Mouse (Mus musculus): ENCODE measurements at regions not wholly inside any gene's neighbourhood (a gene's known extent, or its start where the extent isn't known, plus 50 kb on each side); places are given as distances from the start of the nearest gene placed in this dataset.

- whole genome bisulfite sequencing, result 70% methylated on average over 3 of the region's 3 CpGs
- no peak for DNase-seq
- no peaks in the 10 kb centered on the region for H3K4me1 ChIP-seq (ENCODE audit: control insufficient read depth, insufficient read depth, low read length)
- intact Hi-C loops (cut with DNase I), result no loop called here
- TF ChIP-seq CTCF (IDR thresholded peaks at IDR 0.05) (no peak), EP300 (IDR thresholded peaks at IDR 0.05; ENCODE audit: insufficient read depth, low read depth, low read length) (no peak), POLR2A (IDR thresholded peaks at IDR 0.05; ENCODE audit: insufficient read depth, low read depth, low read length) (no peak)
- H3K79me2 ChIP-seq (replicated peaks; ENCODE audit: control insufficient read depth, insufficient read depth, low read length), result no peaks in the 10 kb centered on the region
- H3K4me3 ChIP-seq, result no peak overlapping the region
- no peak overlapping the region for H3K27ac ChIP-seq
- H3K36me3 ChIP-seq (ENCODE audit: control insufficient read depth, insufficient read depth, low read length), result no peaks in the 10 kb centered on the region
- no peaks in the 10 kb centered on the region for H3K27me3 ChIP-seq (ENCODE audit: control insufficient read depth, insufficient read depth, low read length)
- no peak overlapping the region for H3K9ac ChIP-seq (ENCODE audit: low read depth, low read length)
Measured at GRCm38 (mm10) chr9:86224530-86224929, 240.2 kb downstream of the Ube2cbp start.

- intact Hi-C loops (cut with DNase I), result no loop called here
- DNase-seq, result no peak
- 63% methylated on average over 7 of the region's 7 CpGs for WGBS
- TF ChIP-seq EP300 (IDR thresholded peaks at IDR 0.05; ENCODE audit: insufficient read depth, low read depth, low read length) (no peak), CTCF (IDR thresholded peaks at IDR 0.05) (no peak), POLR2A (IDR thresholded peaks at IDR 0.05; ENCODE audit: insufficient read depth, low read depth, low read length) (no peak)
- no peaks in the 10 kb centered on the region for H3K4me1 ChIP-seq (ENCODE audit: control insufficient read depth, insufficient read depth, low read length)
- H3K79me2 ChIP-seq (replicated peaks; ENCODE audit: control insufficient read depth, insufficient read depth, low read length), result no peaks in the 10 kb centered on the region
- H3K9ac ChIP-seq (ENCODE audit: low read depth, low read length), result no peak overlapping the region
- no peaks in the 10 kb centered on the region for H3K36me3 ChIP-seq (ENCODE audit: control insufficient read depth, insufficient read depth, low read length)
- H3K27ac ChIP-seq, result no peak overlapping the region
- H3K27me3 ChIP-seq (ENCODE audit: control insufficient read depth, insufficient read depth, low read length), result no peaks in the 10 kb centered on the region
- H3K4me3 ChIP-seq, result no peak overlapping the region
Measured at GRCm38 (mm10) chr9:86230673-86231350, 233.9 kb downstream of the Ube2cbp start.

- no peak overlapping the region for H3K27ac ChIP-seq
- no peak for DNase-seq
- H3K79me2 ChIP-seq (replicated peaks; ENCODE audit: control insufficient read depth, insufficient read depth, low read length), result no peaks in the 10 kb centered on the region
- H3K4me1 ChIP-seq (ENCODE audit: control insufficient read depth, insufficient read depth, low read length), result no peaks in the 10 kb centered on the region
- 85% methylated on average over 5 of the region's 5 CpGs for WGBS
- intact Hi-C loops (cut with DNase I), result no loop called here
- H3K36me3 ChIP-seq (ENCODE audit: control insufficient read depth, insufficient read depth, low read length), result no peaks in the 10 kb centered on the region
- H3K4me3 ChIP-seq, result no peak overlapping the region
- TF ChIP-seq POLR2A (IDR thresholded peaks at IDR 0.05; ENCODE audit: insufficient read depth, low read depth, low read length) (no peak), EP300 (IDR thresholded peaks at IDR 0.05; ENCODE audit: insufficient read depth, low read depth, low read length) (no peak), CTCF (IDR thresholded peaks at IDR 0.05) (no peak)
- no peaks in the 10 kb centered on the region for H3K27me3 ChIP-seq (ENCODE audit: control insufficient read depth, insufficient read depth, low read length)
- no peak overlapping the region for H3K9ac ChIP-seq (ENCODE audit: low read depth, low read length)
Measured at GRCm38 (mm10) chr9:86231692-86232091, 233.1 kb downstream of the Ube2cbp start.

- 89% methylated on average over 1 of the region's 1 CpGs for WGBS
- TF ChIP-seq POLR2A (IDR thresholded peaks at IDR 0.05; ENCODE audit: insufficient read depth, low read depth, low read length), result no peak
- TF ChIP-seq CTCF (IDR thresholded peaks at IDR 0.05), result no peak
- TF ChIP-seq EP300 (IDR thresholded peaks at IDR 0.05; ENCODE audit: insufficient read depth, low read depth, low read length), result no peak
- intact Hi-C loops (cut with DNase I), result no loop called here
Measured at GRCm38 (mm10) chr9:86232174-86232573, 232.6 kb downstream of the Ube2cbp start.

GRCm38 (mm10) chr9:86233775-86234174 lies 231.0 kb downstream of the Ube2cbp start:
- Histone ChIP-seq H3K27ac (no peak overlapping the region), H3K4me1 (ENCODE audit: control insufficient read depth, insufficient read depth, low read length) (no peaks in the 10 kb centered on the region), H3K36me3 (ENCODE audit: control insufficient read depth, insufficient read depth, low read length) (no peaks in the 10 kb centered on the region), H3K27me3 (ENCODE audit: control insufficient read depth, insufficient read depth, low read length) (no peaks in the 10 kb centered on the region), H3K9ac (ENCODE audit: low read depth, low read length) (no peak overlapping the region), H3K79me2 (replicated peaks; ENCODE audit: control insufficient read depth, insufficient read depth, low read length) (no peaks in the 10 kb centered on the region), H3K4me3 (no peak overlapping the region)
- no peak for DNase-seq
- TF ChIP-seq EP300 (IDR thresholded peaks at IDR 0.05; ENCODE audit: insufficient read depth, low read depth, low read length) (no peak), CTCF (IDR thresholded peaks at IDR 0.05) (no peak), POLR2A (IDR thresholded peaks at IDR 0.05; ENCODE audit: insufficient read depth, low read depth, low read length) (no peak)
- WGBS, result 49% methylated on average over 7 of the region's 7 CpGs
- intact Hi-C loops (cut with DNase I), result no loop called here

More at GRCm38 (mm10) chr9:86232174-86232573, 232.6 kb downstream of the Ube2cbp start:
- Histone ChIP-seq H3K27me3 (ENCODE audit: control insufficient read depth, insufficient read depth, low read length) (no peaks in the 10 kb centered on the region), H3K4me3 (no peak overlapping the region), H3K27ac (no peak overlapping the region), H3K79me2 (replicated peaks; ENCODE audit: control insufficient read depth, insufficient read depth, low read length) (no peaks in the 10 kb centered on the region), H3K9ac (ENCODE audit: low read depth, low read length) (no peak overlapping the region), H3K4me1 (ENCODE audit: control insufficient read depth, insufficient read depth, low read length) (no peaks in the 10 kb centered on the region), H3K36me3 (ENCODE audit: control insufficient read depth, insufficient read depth, low read length) (no peaks in the 10 kb centered on the region)
- DNase-seq, result no peak

GRCm38 (mm10) chr9:86238691-86239090 lies 226.1 kb downstream of the Ube2cbp start:
- H3K4me3 ChIP-seq, result no peak overlapping the region
- TF ChIP-seq CTCF (IDR thresholded peaks at IDR 0.05), result no peak
- no peak for TF ChIP-seq POLR2A (IDR thresholded peaks at IDR 0.05; ENCODE audit: insufficient read depth, low read depth, low read length)
- TF ChIP-seq EP300 (IDR thresholded peaks at IDR 0.05; ENCODE audit: insufficient read depth, low read depth, low read length), result no peak
- no peaks in the 10 kb centered on the region for H3K79me2 ChIP-seq (replicated peaks; ENCODE audit: control insufficient read depth, insufficient read depth, low read length)
- WGBS, result 78% methylated on average over 4 of the region's 4 CpGs
- intact Hi-C loops (cut with DNase I), result no loop called here
- H3K9ac ChIP-seq (ENCODE audit: low read depth, low read length), result no peak overlapping the region
- no peaks in the 10 kb centered on the region for H3K27me3 ChIP-seq (ENCODE audit: control insufficient read depth, insufficient read depth, low read length)
- DNase-seq, result no peak
- no peak overlapping the region for H3K27ac ChIP-seq
- peaks cover 2% of the 10 kb centered on the region; the same call in 1 of the 2 replicates for H3K4me1 ChIP-seq (ENCODE audit: control insufficient read depth, insufficient read depth, low read length)
- no peaks in the 10 kb centered on the region for H3K36me3 ChIP-seq (ENCODE audit: control insufficient read depth, insufficient read depth, low read length)

Data from heart, adult 2 months (tissue).